Comparison of ENCODE assay signal across 11 mouse cellular contexts in the genomic region with DNA sequence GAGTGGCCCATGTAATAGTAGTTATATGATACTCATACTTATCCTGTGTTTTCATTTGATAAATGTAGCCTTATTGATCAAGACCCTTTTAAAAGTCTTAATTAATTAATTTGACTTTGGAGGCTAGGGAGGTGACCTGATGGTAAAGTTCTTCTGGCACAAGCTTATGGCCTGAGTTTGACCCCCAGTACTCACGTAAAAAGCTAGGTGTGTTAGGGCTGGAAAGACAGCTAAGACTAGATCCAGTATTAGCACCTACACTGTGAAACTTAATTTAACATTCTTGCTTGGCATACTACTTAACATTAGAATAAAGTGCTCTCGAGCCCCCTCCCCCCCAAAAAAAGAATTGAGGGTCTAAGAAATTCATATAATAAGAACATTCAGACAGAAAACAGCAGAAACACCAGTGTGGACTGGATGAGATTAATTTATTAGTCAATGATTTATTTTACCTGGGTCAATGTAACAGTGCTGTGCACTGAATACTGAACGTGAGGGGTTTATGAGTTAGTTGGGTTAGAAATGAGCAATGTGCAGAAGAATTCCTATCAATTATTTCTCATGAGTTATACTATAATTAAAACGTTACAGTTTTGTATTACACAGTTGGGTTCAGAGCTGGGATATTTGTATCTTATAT. TPM values are rescaled to one million over a fixed set of nuclear protein-coding genes. Genes with fewer than 3 reads are reported as not detected.
DNase-seq lines count a peak whose midpoint lies in the region; ATAC-seq lines count a peak whose summit lies in the region.
"Had no signal": no experiment of that assay in that cellular context is flagged by ENCODE, and none has a peak within 500 bp of the region (broad histone marks: within the 10 kb centered on the region; RNA-seq: fewer than 3 reads in every experiment).

No protein-coding gene starts in this region.

- intact Hi-C loops in heart, postnatal 14 days (cut with DNase I) = loop anchor here (5.0 to 10.0 kb wide), 3 partner anchors 51 to 546 kb away; partner anchors contain the start of genes Mterf1b, Pex1 and Rbm48

- H3K4me1 ChIP-seq in heart, embryonic 13.5 days = peaks cover 18% of the 10 kb centered on the region
- peaks cover 10% of the 10 kb centered on the region for H3K4me1 ChIP-seq in embryonic facial prominence, embryonic 13.5 days
- H3K4me1 ChIP-seq in intestine, embryonic 14.5 days (replicated peaks; ENCODE audit: control insufficient read depth, insufficient read depth, low read length) = peaks cover 9% of the 10 kb centered on the region
- peaks cover 12% of the 10 kb centered on the region for H3K4me1 ChIP-seq in midbrain, embryonic 16.5 days (ENCODE audit: control insufficient read depth, insufficient read depth, low read length)

- H3K9ac ChIP-seq in heart, embryonic 13.5 days = no peak overlapping the region
- no peak overlapping the region for H3K9ac ChIP-seq in embryonic facial prominence, embryonic 13.5 days
- H3K9ac ChIP-seq in intestine, embryonic 14.5 days (ENCODE audit: low read length) = no peak overlapping the region
- no peak overlapping the region for H3K9ac ChIP-seq in midbrain, embryonic 16.5 days (ENCODE audit: low read depth, low read length)

- H3K27me3 ChIP-seq in heart, embryonic 13.5 days (replicated peaks) = no peaks in the 10 kb centered on the region
- H3K27me3 ChIP-seq in embryonic facial prominence, embryonic 13.5 days = no peaks in the 10 kb centered on the region
- H3K27me3 ChIP-seq in intestine, embryonic 14.5 days (replicated peaks; ENCODE audit: control insufficient read depth, insufficient read depth, low read length) = no peaks in the 10 kb centered on the region
- H3K27me3 ChIP-seq in midbrain, embryonic 16.5 days (ENCODE audit: control insufficient read depth, insufficient read depth, low read depth, low read length) = no peaks in the 10 kb centered on the region

- no peaks in the 10 kb centered on the region for H3K9me3 ChIP-seq in heart, embryonic 13.5 days
- H3K9me3 ChIP-seq in embryonic facial prominence, embryonic 13.5 days = no peaks in the 10 kb centered on the region
- H3K9me3 ChIP-seq in intestine, embryonic 14.5 days (ENCODE audit: control insufficient read depth, low read length) = no peaks in the 10 kb centered on the region
- H3K9me3 ChIP-seq in midbrain, embryonic 16.5 days (replicated peaks; ENCODE audit: control insufficient read depth, low read length, poor library complexity, severe bottlenecking) = no peaks in the 10 kb centered on the region
- H3K9me3 ChIP-seq: G1E had no signal

- 55% methylated on average over 4 of the region's 4 CpGs for WGBS in heart, embryonic 13.5 days
- WGBS in embryonic facial prominence, embryonic 13.5 days = 49% methylated on average over 4 of the region's 4 CpGs
- 48% methylated on average over 4 of the region's 4 CpGs for WGBS in intestine, embryonic 14.5 days
- 52% methylated on average over 4 of the region's 4 CpGs for WGBS in midbrain, embryonic 16.5 days

- no peak overlapping the region for H3K27ac ChIP-seq in heart, embryonic 13.5 days (replicated peaks)
- no peak overlapping the region for H3K27ac ChIP-seq in embryonic facial prominence, embryonic 13.5 days
- no peak overlapping the region for H3K27ac ChIP-seq in intestine, embryonic 14.5 days (ENCODE audit: low read depth)
- H3K27ac ChIP-seq in midbrain, embryonic 16.5 days (ENCODE audit: low read length) = no peak overlapping the region
- H3K27ac ChIP-seq: macrophage had no signal

- peaks cover 22% of the 10 kb centered on the region for H3K36me3 ChIP-seq in heart, embryonic 13.5 days
- peaks cover 12% of the 10 kb centered on the region for H3K36me3 ChIP-seq in embryonic facial prominence, embryonic 13.5 days
- H3K36me3 ChIP-seq in intestine, embryonic 14.5 days (ENCODE audit: control insufficient read depth, insufficient read depth, low read length) = peaks cover 20% of the 10 kb centered on the region
- peaks cover 4% of the 10 kb centered on the region for H3K36me3 ChIP-seq in midbrain, embryonic 16.5 days (ENCODE audit: control insufficient read depth, insufficient read depth, low read length)

- peak overlapping the region; percentile 99 for H3K4me3 ChIP-seq in heart, embryonic 13.5 days
- peak overlapping the region; percentile 94 for H3K4me3 ChIP-seq in embryonic facial prominence, embryonic 13.5 days
- peak overlapping the region; percentile 13; the same call in 1 of the 2 replicates for H3K4me3 ChIP-seq in intestine, embryonic 14.5 days (ENCODE audit: low read depth, low read length)
- peak overlapping the region; percentile 98; the same call in 1 of the 2 replicates for H3K4me3 ChIP-seq in midbrain, embryonic 16.5 days (ENCODE audit: low read depth, low read length)

- peak overlapping the region; percentile 87 for H3K4me2 ChIP-seq in heart, embryonic 13.5 days
- peak overlapping the region; percentile 65 for H3K4me2 ChIP-seq in embryonic facial prominence, embryonic 13.5 days
- peak overlapping the region; percentile 78 for H3K4me2 ChIP-seq in intestine, embryonic 14.5 days (ENCODE audit: low read length)
- H3K4me2 ChIP-seq in midbrain, embryonic 16.5 days (ENCODE audit: low read length) = peak overlapping the region; percentile 58

- no peak for ATAC-seq in heart, embryonic 13.5 days (ENCODE audit: extremely low read depth, insufficient number of reproducible peaks, low FRiP score, low TSS enrichment)
- ATAC-seq in embryonic facial prominence, embryonic 13.5 days (ENCODE audit: insufficient number of reproducible peaks, insufficient read depth, low FRiP score, low TSS enrichment, low read depth) = no peak
- ATAC-seq in intestine, embryonic 14.5 days (replicated peaks; ENCODE audit: low FRiP score, low TSS enrichment, low read depth) = peak; percentile 6; the same call in 1 of the 2 replicates
- peak; percentile 47 for ATAC-seq in midbrain, embryonic 16.5 days

- no peak for DNase-seq in heart, postnatal 14 days
- no peak for DNase-seq in intestine, embryonic 14.5 days (ENCODE audit: low spot score)
- DNase-seq in frontal cortex, postnatal 25 days (ENCODE audit: low spot score in 2 of 2) = no peak
- no peak for DNase-seq in thymus, postnatal 14 days
- no peak for DNase-seq in adrenal gland, postnatal 25 days

RNA-seq across cellular contexts. Expression of gene Tmbim7, which starts 2.7 kb away (rescaled TPM):
- not detected in 2 replicates for polyA plus RNA-seq in heart, embryonic 13.5 days (2015; fragmentation: Nextera tagmentation; extraction: Ambion mirVana)
- not detected for total RNA-seq in heart, postnatal 14 days (2021)
- polyA plus RNA-seq in embryonic facial prominence, embryonic 13.5 days (2015; fragmentation: Nextera tagmentation; extraction: Ambion mirVana) = not detected in 2 replicates
- polyA plus RNA-seq in intestine, embryonic 14.5 days (2014; fragmentation: Nextera tagmentation; extraction: Ambion mirVana) = not detected in 2 replicates
- polyA plus RNA-seq in midbrain, embryonic 16.5 days (2015; fragmentation: Nextera tagmentation; extraction: Ambion mirVana) = not detected in 2 replicates
- not detected in 2 replicates for total RNA-seq in adrenal gland, postnatal 25 days (2021)
- total RNA-seq: common myeloid progenitor, adult 5-6 weeks; G1E had no signal
- polyA plus RNA-seq: G1E, macrophage had no signal

RNA-seq across cellular contexts. Expression of gene Gatad1, which starts 8.7 kb away (rescaled TPM):
- polyA plus RNA-seq in heart, embryonic 13.5 days (2015; fragmentation: Nextera tagmentation; extraction: Ambion mirVana) = 55.7 and 60.8 TPM in 2 replicates
- 10 to 100 TPM; 80.3 to 85.6 TPM for total RNA-seq in heart, postnatal 14 days (2021)
- 59.4 and 68.3 TPM in 2 replicates for polyA plus RNA-seq in embryonic facial prominence, embryonic 13.5 days (2015; fragmentation: Nextera tagmentation; extraction: Ambion mirVana)
- 71.2 and 72.9 TPM in 2 replicates for polyA plus RNA-seq in intestine, embryonic 14.5 days (2014; fragmentation: Nextera tagmentation; extraction: Ambion mirVana)
- polyA plus RNA-seq in midbrain, embryonic 16.5 days (2015; fragmentation: Nextera tagmentation; extraction: Ambion mirVana) = 59.9 and 62.9 TPM in 2 replicates
- total RNA-seq in adrenal gland, postnatal 25 days (2021) = 135 and 166 TPM in 2 replicates

RNA-seq across cellular contexts. Expression of gene Rbm48, which starts 51.9 kb away (rescaled TPM):
- 8.3 and 8.8 TPM in 2 replicates for polyA plus RNA-seq in heart, embryonic 13.5 days (2015; fragmentation: Nextera tagmentation; extraction: Ambion mirVana)
- 1 to 10 TPM; 4.2 to 5.1 TPM for total RNA-seq in heart, postnatal 14 days (2021)
- 14.4 and 18.1 TPM in 2 replicates for polyA plus RNA-seq in embryonic facial prominence, embryonic 13.5 days (2015; fragmentation: Nextera tagmentation; extraction: Ambion mirVana)
- polyA plus RNA-seq in intestine, embryonic 14.5 days (2014; fragmentation: Nextera tagmentation; extraction: Ambion mirVana) = 14.0 and 14.1 TPM in 2 replicates
- polyA plus RNA-seq in midbrain, embryonic 16.5 days (2015; fragmentation: Nextera tagmentation; extraction: Ambion mirVana) = 16.5 and 17.8 TPM in 2 replicates
- 8.3 and 14.9 TPM in 2 replicates for total RNA-seq in adrenal gland, postnatal 25 days (2021)

RNA-seq across cellular contexts. Expression of gene Pex1, which starts 52.5 kb away (rescaled TPM):
- polyA plus RNA-seq in heart, embryonic 13.5 days (2015; fragmentation: Nextera tagmentation; extraction: Ambion mirVana) = 9.7 and 13.0 TPM in 2 replicates
- total RNA-seq in heart, postnatal 14 days (2021) = 10 to 100 TPM in 1 of 2 experiments, 1 to 10 TPM in 1; 9.6 to 10.9 TPM
- 22.9 and 24.2 TPM in 2 replicates for polyA plus RNA-seq in embryonic facial prominence, embryonic 13.5 days (2015; fragmentation: Nextera tagmentation; extraction: Ambion mirVana)
- polyA plus RNA-seq in intestine, embryonic 14.5 days (2014; fragmentation: Nextera tagmentation; extraction: Ambion mirVana) = 16.0 and 17.0 TPM in 2 replicates
- 26.2 TPM in 2 replicates for polyA plus RNA-seq in midbrain, embryonic 16.5 days (2015; fragmentation: Nextera tagmentation; extraction: Ambion mirVana)
- total RNA-seq in adrenal gland, postnatal 25 days (2021) = 55.4 and 68.8 TPM in 2 replicates

Comparison
In these comparisons a context has a peak if more than half of its experiments do, and no peak if none do; other contexts are left out.
1. ATAC-seq: peak in intestine, embryonic 14.5 days (single experiment) and midbrain, embryonic 16.5 days (single experiment); none in heart, embryonic 13.5 days (single experiment) and embryonic facial prominence, embryonic 13.5 days (single experiment).
2. H3K4me3 ChIP-seq: peak in every context shown above with its lines; median percentile 99 in heart, embryonic 13.5 days; 98 in midbrain, embryonic 16.5 days; 94 in embryonic facial prominence, embryonic 13.5 days; 13 in intestine, embryonic 14.5 days.
3. Peak in every context shown above with its lines, with median percentiles within 50 percentile points of each other: H3K4me2 ChIP-seq.